Mouse (Mus musculus): ENCODE results near the gene Ckap2. TPM values are rescaled to one million over a fixed set of nuclear protein-coding genes. Genes with fewer than 3 reads are reported as not detected.
A peak's percentile ranks its signal among the peaks of the same experiment; 100 is the strongest.

The Ckap2 gene
- total and polyA plus RNA-seq, 3 experiments = 25.5 to 33.6 TPM; not detected in 1

- no peak for TF ChIP-seq MAZ (IDR thresholded peaks at IDR 0.05; ENCODE audit: low read depth, low read length)
- TF ChIP-seq TAL1 (IDR thresholded peaks at IDR 0.05; ENCODE audit: low read length) = peak; percentile 85
- no peak for TF ChIP-seq HCFC1 (IDR thresholded peaks at IDR 0.05; ENCODE audit: low read depth, low read length)
- TF ChIP-seq POLR2AphosphoS5 (IDR thresholded peaks at IDR 0.05; ENCODE audit: borderline replicate concordance, low read depth, low read length) = no peak
- no peak for TF ChIP-seq ZC3H11A (IDR thresholded peaks at IDR 0.05; ENCODE audit: low read depth, low read length)
- peak; percentile 73 for TF ChIP-seq RCOR1 (IDR thresholded peaks at IDR 0.05; ENCODE audit: low read depth, low read length)
- TF ChIP-seq TBP (IDR thresholded peaks at IDR 0.05; ENCODE audit: low read depth, low read length) = no peak
- no peak for TF ChIP-seq MYB (IDR thresholded peaks at IDR 0.05; ENCODE audit: low read depth, low read length)
- peak; percentile 90 for TF ChIP-seq TCF12 (IDR thresholded peaks at IDR 0.05; ENCODE audit: low read depth, low read length)
- TF ChIP-seq MEF2A (IDR thresholded peaks at IDR 0.05; ENCODE audit: extremely low read depth, insufficient replicate concordance, low read depth, low read length, poor library complexity, severe bottlenecking) = no peak
- TF ChIP-seq ZKSCAN1 (IDR thresholded peaks at IDR 0.05; ENCODE audit: low read depth, low read length) = no peak
- TF ChIP-seq GATA1 (IDR thresholded peaks at IDR 0.05; ENCODE audit: low read depth, low read length) = peak; percentile 93
- TF ChIP-seq SMC3 (IDR thresholded peaks at IDR 0.05; ENCODE audit: low read depth, low read length) = no peak
- TF ChIP-seq USF1 (IDR thresholded peaks at IDR 0.05; ENCODE audit: low read depth, low read length) = no peak
- TF ChIP-seq USF2 (IDR thresholded peaks at IDR 0.05; ENCODE audit: borderline replicate concordance in 1 of 2, insufficient read depth in 1 of 2, low read depth in 1 of 2, low read length in 2 of 2) = no peak
- TF ChIP-seq UBTF (IDR thresholded peaks at IDR 0.05; ENCODE audit: borderline replicate concordance, insufficient read depth, low read depth, low read length) = no peak
- no peak for TF ChIP-seq KAT2A (conservative IDR thresholded peaks at IDR 0.05; ENCODE audit: low read depth, low read length)
Measured at GRCm38 (mm10) chr8:22209012-22209411, 23.4 kb upstream of the Ckap2 start (continued).

GRCm38 (mm10) chr8:22207535-22207934 is 21.9 kb upstream of the Ckap2 start:
- TF ChIP-seq BHLHE40 (IDR thresholded peaks at IDR 0.05; ENCODE audit: borderline replicate concordance, low read depth, low read length) = no peak
- H3K36me3 ChIP-seq (ENCODE audit: control insufficient read depth in 1 of 2, insufficient read depth in 2 of 2, low read length in 2 of 2) = peaks cover 3 to 12% of the 10 kb centered on the region in 2 experiments
- DNase-seq (ENCODE audit: low read depth, low spot score) = no peak

More at GRCm38 (mm10) chr8:22207535-22207934, 21.9 kb upstream of the Ckap2 start:
- no peak overlapping the region for H3K4me3 ChIP-seq (ENCODE audit: control insufficient read depth in 1 of 2, insufficient read depth in 1 of 2, low read depth in 2 of 2, low read length in 2 of 2)
- no peaks in the 10 kb centered on the region for H3K79me2 ChIP-seq (ENCODE audit: control insufficient read depth, insufficient read depth, low read length, poor library complexity)
- no peaks in the 10 kb centered on the region for H3K9me3 ChIP-seq (replicated peaks; ENCODE audit: insufficient read depth, low read length)
- H3K27me3 ChIP-seq (ENCODE audit: control insufficient read depth in 1 of 2, insufficient read depth in 2 of 2, low read length in 2 of 2) = no peaks in the 10 kb centered on the region
- H3K27ac ChIP-seq (ENCODE audit: control insufficient read depth, low read depth, low read length) = no peak overlapping the region
- no peak overlapping the region for H3K9ac ChIP-seq (ENCODE audit: control insufficient read depth, low read depth, low read length, poor library complexity, severe bottlenecking)
- peaks cover 4 to 8% of the 10 kb centered on the region in 2 experiments; a peak in 3 of 4 replicates for H3K4me1 ChIP-seq (ENCODE audit: control insufficient read depth in 1 of 2, insufficient read depth in 2 of 2, low read length in 2 of 2)

Data from MEL (cell line).